Comparison of ENCODE assay signal across 30 mouse cellular contexts in the genomic region with DNA sequence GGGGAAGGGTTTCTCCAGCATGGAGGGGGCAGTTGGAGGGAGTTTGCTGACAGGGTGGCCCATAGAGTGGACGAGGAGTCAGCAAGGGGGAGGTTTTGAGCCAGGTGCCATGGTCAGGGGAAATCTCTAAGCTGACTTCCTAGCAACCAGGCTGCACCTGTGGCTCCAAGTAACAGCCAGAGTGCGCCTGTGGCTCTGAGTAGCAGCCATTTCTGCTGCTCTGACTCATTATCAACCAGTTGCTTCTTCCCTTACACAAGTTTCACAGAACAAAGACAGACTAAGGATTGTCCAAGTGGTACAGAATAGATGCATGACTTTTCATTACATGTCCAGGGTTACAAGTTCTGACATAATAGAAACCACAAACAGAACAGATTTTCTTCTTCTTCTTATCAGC. TPM values are rescaled to one million over a fixed set of nuclear protein-coding genes. Genes with fewer than 3 reads are reported as not detected.
DNase-seq lines count a peak whose midpoint lies in the region; ATAC-seq and TF ChIP-seq lines count a peak whose summit lies in the region.
"Had no signal": no experiment of that assay in that cellular context is flagged by ENCODE, and none has a peak within 500 bp of the region (broad histone marks: within the 10 kb centered on the region; RNA-seq: fewer than 3 reads in every experiment).

No protein-coding gene starts in this region.

- no peak overlapping the region for H3K9ac ChIP-seq in intestine, embryonic 15.5 days
- H3K9ac ChIP-seq in intestine, postnatal 0 days (ENCODE audit: low read depth, low read length): no peak overlapping the region
- H3K9ac ChIP-seq in CH12.LX (ENCODE audit: insufficient read depth, low read depth): no peak overlapping the region
- H3K9ac ChIP-seq in midbrain, embryonic 14.5 days (replicated peaks; ENCODE audit: low read length): no peak overlapping the region
- H3K9ac ChIP-seq: forebrain, postnatal 0 days; heart, embryonic 13.5 days; hindbrain, embryonic 12.5 days; hindbrain, embryonic 15.5 days had no signal

- H3K4me1 ChIP-seq in intestine, embryonic 15.5 days (replicated peaks): peaks cover 8% of the 10 kb centered on the region; the same call in 1 of the 2 replicates
- no peaks in the 10 kb centered on the region for H3K4me1 ChIP-seq in intestine, postnatal 0 days (replicated peaks; ENCODE audit: control insufficient read depth, insufficient read depth, low read length)
- peaks cover 58 to 100% of the 10 kb centered on the region in 2 experiments for H3K4me1 ChIP-seq in CH12.LX (ENCODE audit: control insufficient read depth in 1 of 2, insufficient read depth in 2 of 2)
- H3K4me1 ChIP-seq in embryonic fibroblast, embryonic 13.5 days (ENCODE audit: control insufficient read depth, insufficient read depth, low read length): peaks cover 11% of the 10 kb centered on the region; the same call in 1 of the 2 replicates
- no peaks in the 10 kb centered on the region for H3K4me1 ChIP-seq in midbrain, embryonic 14.5 days (ENCODE audit: control insufficient read depth, insufficient read depth, low read length)

- peak; percentile 86 for TF ChIP-seq EP300 in CH12.LX (IDR thresholded peaks at IDR 0.05; ENCODE audit: low read length)

- DNase-seq in A20 (ENCODE audit: low read depth, low spot score): peak; percentile 68
- DNase-seq in CH12.LX (ENCODE audit: extremely low read depth): peak; percentile 76
- no peak for DNase-seq in midbrain, embryonic 14.5 days
- no peak for DNase-seq in right cerebral cortex, adult 18-20 months
- DNase-seq in heart, adult 8-10 months (ENCODE audit: low spot score): no peak
- DNase-seq: adrenal gland, adult 2 months; adrenal gland, postnatal 14 days; B cell, adult 2 months; cerebellum, adult 11 months; cerebellum, adult 2 months; cerebellum, adult 9-11 months; cerebellum, postnatal 25 days; forebrain, postnatal 0 days; gastrocnemius, adult 2 months; gastrocnemius, postnatal 14 days; heart, adult 18-20 months; heart, postnatal 14 days had no signal

- no peaks in the 10 kb centered on the region for H3K36me3 ChIP-seq in intestine, embryonic 15.5 days
- H3K36me3 ChIP-seq in intestine, postnatal 0 days (ENCODE audit: control insufficient read depth, insufficient read depth): no peaks in the 10 kb centered on the region
- no peaks in the 10 kb centered on the region for H3K36me3 ChIP-seq in CH12.LX (replicated peaks in 1 of 2; ENCODE audit: control insufficient read depth in 1 of 2, insufficient read depth in 1 of 2, low read length in 1 of 2)
- no peaks in the 10 kb centered on the region for H3K36me3 ChIP-seq in midbrain, embryonic 14.5 days (ENCODE audit: control insufficient read depth, insufficient read depth, low read length)
- H3K36me3 ChIP-seq: heart, embryonic 10.5 days; heart, embryonic 13.5 days; hindbrain, embryonic 12.5 days; hindbrain, embryonic 15.5 days had no signal

- no peaks in the 10 kb centered on the region for H3K79me2 ChIP-seq in CH12.LX (replicated peaks; ENCODE audit: control insufficient read depth, extremely low read depth, insufficient read depth, poor library complexity, severe bottlenecking)

- H3K27me3 ChIP-seq in intestine, embryonic 15.5 days (replicated peaks): no peaks in the 10 kb centered on the region
- no peaks in the 10 kb centered on the region for H3K27me3 ChIP-seq in intestine, postnatal 0 days (replicated peaks; ENCODE audit: control insufficient read depth, insufficient read depth, low read length)
- H3K27me3 ChIP-seq in CH12.LX (replicated peaks): no peaks in the 10 kb centered on the region
- no peaks in the 10 kb centered on the region for H3K27me3 ChIP-seq in midbrain, embryonic 14.5 days (ENCODE audit: control insufficient read depth, insufficient read depth, low read length)
- H3K27me3 ChIP-seq: hindbrain, embryonic 12.5 days; hindbrain, embryonic 15.5 days had no signal

- H3K4me2 ChIP-seq in intestine, embryonic 15.5 days (replicated peaks): no peak overlapping the region
- H3K4me2 ChIP-seq in intestine, postnatal 0 days (replicated peaks; ENCODE audit: low read depth): no peak overlapping the region
- no peak overlapping the region for H3K4me2 ChIP-seq in CH12.LX (ENCODE audit: insufficient read depth, low read depth, poor library complexity, severe bottlenecking)
- H3K4me2 ChIP-seq in midbrain, embryonic 14.5 days (ENCODE audit: low read length): no peak overlapping the region
- H3K4me2 ChIP-seq: heart, embryonic 13.5 days; hindbrain, embryonic 12.5 days; hindbrain, embryonic 15.5 days had no signal

- dilution Hi-C loops in CH12.LX (cut with MboI; ENCODE audit: extremely low pct_ligation_motif_present, extremely low pct_unique_long_range_greater_than_20kb, low sequenced_read_pairs): no loop called here

- in situ Hi-C loops in CH12.LX (cut with MboI; ENCODE audit: low pct_ligation_motif_present, low pct_unique_long_range_greater_than_20kb, low sequenced_read_pairs): loop anchor here (25.0 kb wide), 1 partner anchor 344 kb away; a partner anchor contains a TSS

- 0 out of 2 replicates have a peak, but pooled peaks have one; percentile 16 for TF ChIP-seq POLR2A in CH12.LX (IDR thresholded peaks at IDR 0.05; ENCODE audit: low read depth, low read length)
- no peak for TF ChIP-seq POLR2A in embryonic fibroblast, embryonic 13.5 days (IDR thresholded peaks at IDR 0.05; ENCODE audit: low read depth, low read length)

- no peaks in the 10 kb centered on the region for H3K9me3 ChIP-seq in intestine, embryonic 15.5 days
- no peaks in the 10 kb centered on the region for H3K9me3 ChIP-seq in intestine, postnatal 0 days (ENCODE audit: control insufficient read depth)
- H3K9me3 ChIP-seq in CH12.LX (replicated peaks; ENCODE audit: low read length): no peaks in the 10 kb centered on the region
- H3K9me3 ChIP-seq in midbrain, embryonic 14.5 days (ENCODE audit: control insufficient read depth, low read length): no peaks in the 10 kb centered on the region
- H3K9me3 ChIP-seq: heart, embryonic 10.5 days; heart, embryonic 13.5 days; hindbrain, embryonic 12.5 days; hindbrain, embryonic 15.5 days had no signal

- 62% methylated on average over 2 of the region's 2 CpGs for WGBS in intestine, embryonic 15.5 days
- WGBS in intestine, postnatal 0 days: 52% methylated on average over 2 of the region's 2 CpGs
- WGBS in midbrain, embryonic 14.5 days: 65% methylated on average over 2 of the region's 2 CpGs

- H3K27ac ChIP-seq in intestine, embryonic 15.5 days: peak overlapping the region; percentile 32; the same call in 1 of the 2 replicates
- H3K27ac ChIP-seq in intestine, postnatal 0 days (ENCODE audit: low read depth, low read length): no peak overlapping the region
- peak overlapping the region; percentile 70 for H3K27ac ChIP-seq in CH12.LX (ENCODE audit: insufficient read depth, low read depth)
- H3K27ac ChIP-seq in embryonic fibroblast, embryonic 13.5 days (ENCODE audit: insufficient read depth, low read length): peak overlapping the region; percentile 20
- H3K27ac ChIP-seq in midbrain, embryonic 14.5 days (replicated peaks; ENCODE audit: low read depth, low read length): no peak overlapping the region
- H3K27ac ChIP-seq: gastrocnemius, adult 2 months; heart, embryonic 10.5 days; heart, embryonic 13.5 days; hindbrain, embryonic 12.5 days; hindbrain, embryonic 15.5 days had no signal

- no peak overlapping the region for H3K4me3 ChIP-seq in intestine, embryonic 15.5 days (replicated peaks)
- no peak overlapping the region for H3K4me3 ChIP-seq in intestine, postnatal 0 days (ENCODE audit: low read depth, low read length)
- H3K4me3 ChIP-seq in CH12.LX (replicated peaks in 1 of 3; ENCODE audit: low read depth in 2 of 3, low read length in 2 of 3, poor library complexity in 1 of 3): no peak overlapping the region
- H3K4me3 ChIP-seq in embryonic fibroblast, embryonic 13.5 days (ENCODE audit: insufficient read depth, low read length): no peak overlapping the region
- H3K4me3 ChIP-seq in midbrain, embryonic 14.5 days (replicated peaks; ENCODE audit: low read depth, low read length): no peak overlapping the region
- H3K4me3 ChIP-seq: gastrocnemius, adult 2 months; heart, embryonic 10.5 days; heart, embryonic 13.5 days; hindbrain, embryonic 12.5 days; hindbrain, embryonic 15.5 days had no signal

- no peak for TF ChIP-seq CTCF in intestine, postnatal 0 days (IDR thresholded peaks at IDR 0.05; ENCODE audit: low read depth)
- TF ChIP-seq CTCF in CH12.LX (conservative IDR thresholded peaks at IDR 0.05 in 1 of 2, IDR thresholded peaks at IDR 0.05 in 1 of 2; ENCODE audit: low read depth in 2 of 2, low read length in 2 of 2): no peak
- no peak for TF ChIP-seq CTCF in embryonic fibroblast, embryonic 13.5 days (IDR thresholded peaks at IDR 0.05; ENCODE audit: borderline replicate concordance, insufficient read depth, low read length)

- no peak; the same call in none of the 2 replicates for TF ChIP-seq RAD21 in CH12.LX (IDR thresholded peaks at IDR 0.05; ENCODE audit: low read depth, low read length)

- ATAC-seq in intestine, embryonic 15.5 days: no peak
- ATAC-seq in intestine, postnatal 0 days: no peak
- ATAC-seq in midbrain, embryonic 14.5 days (ENCODE audit: low FRiP score, low TSS enrichment): no peak
- ATAC-seq: CD4-positive, CD25-positive, alpha-beta regulatory T cell, adult 4 months; forebrain, embryonic 14.5 days; forebrain, postnatal 0 days had no signal

TF ChIP-seq in CH12.LX, 34 proteins besides CTCF, POLR2A, EP300 and RAD21 (continues in another document):
- TF ChIP-seq RCOR1 (conservative IDR thresholded peaks at IDR 0.05; ENCODE audit: low read depth, low read length) (peak; percentile 76; the same call in 1 of the 2 replicates), MEF2A (IDR thresholded peaks at IDR 0.05; ENCODE audit: borderline replicate concordance, low read depth, low read length) (peak; percentile 80), TBP (conservative IDR thresholded peaks at IDR 0.05; ENCODE audit: low read depth, low read length) (0 out of 2 replicates have a peak, but pooled peaks have one; percentile 47), CHD1 (IDR thresholded peaks at IDR 0.05; ENCODE audit: low read depth, low read length) (no peak), JUND (conservative IDR thresholded peaks at IDR 0.05; ENCODE audit: low read depth, low read length) (peak; percentile 59; the same call in 1 of the 2 replicates), NELFE (IDR thresholded peaks at IDR 0.05; ENCODE audit: low read depth, low read length) (no peak), TCF12 (IDR thresholded peaks at IDR 0.05; ENCODE audit: low read depth, low read length) (peak; percentile 97), PAX5 (IDR thresholded peaks at IDR 0.05; ENCODE audit: low read length) (no peak)

RNA-seq across cellular contexts. Expression of a gene that starts 11.2 kb away (rescaled TPM):
- 0.16 and 0.28 TPM in 2 replicates for polyA plus RNA-seq in intestine, embryonic 15.5 days (2015; fragmentation: Nextera tagmentation; extraction: Ambion mirVana)
- 0.07 and 0.09 TPM in 2 replicates for polyA plus RNA-seq in intestine, postnatal 0 days (2015; fragmentation: Nextera tagmentation; extraction: Ambion mirVana)
- total RNA-seq in CH12.LX (2012; rRNA removed): 62.5 and 93.9 TPM in 2 replicates
- total RNA-seq in CH12.LX (2014; rRNA removed): 127 and 139 TPM in 2 replicates
- polyA plus RNA-seq in CH12.LX (2012; ENCODE audit: insufficient read length, low read depth): 47.0 and 63.3 TPM in 2 replicates
- polyA plus RNA-seq in embryonic fibroblast, embryonic 13.5 days (2011; ENCODE audit: insufficient read length, low read depth, missing spikeins): 2.5 and 3.3 TPM in 2 replicates
- polyA plus RNA-seq in midbrain, embryonic 14.5 days (2014; fragmentation: Nextera tagmentation; extraction: Ambion mirVana): not detected in 2 replicates
- total RNA-seq in heart, adult 8-10 months (2022): not detected
- total RNA-seq: common myeloid progenitor, adult 5-6 weeks; forebrain, postnatal 0 days; gastrocnemius, postnatal 4 days; heart, adult 18-20 months; heart, postnatal 14 days; hematopoietic stem cell, adult 5-6 weeks had no signal
- polyA plus RNA-seq: adrenal gland, adult 2 months; forebrain, embryonic 11.5 days; forebrain, embryonic 14.5 days; forebrain, postnatal 0 days had no signal

Comparison
In these comparisons a context has a peak if more than half of its experiments do, and no peak if none do; other contexts are left out.
1. H3K27ac ChIP-seq: peak in intestine, embryonic 15.5 days (single experiment), CH12.LX (single experiment) and embryonic fibroblast, embryonic 13.5 days (single experiment); none in intestine, postnatal 0 days (single experiment) and midbrain, embryonic 14.5 days (single experiment).
2. DNase-seq: peak in A20 (single experiment) and CH12.LX (single experiment); none in midbrain, embryonic 14.5 days (single experiment), right cerebral cortex, adult 18-20 months (single experiment) and heart, adult 8-10 months (single experiment).
3. RNA of a gene that starts 11.2 kb away (polyA plus RNA-seq): 47.0 to 63.3 TPM in CH12.LX; 2.5 to 3.3 TPM in embryonic fibroblast, embryonic 13.5 days, 0.16 to 0.28 TPM in intestine, embryonic 15.5 days, 0.07 to 0.09 TPM in intestine, postnatal 0 days and not detected in midbrain, embryonic 14.5 days; every median in the first group is over 10 times any median in the second.